Mouse (Mus musculus) thymus, postnatal 4 days (tissue): Measurements from ENCODE around the gene Psmb10.
A peak's percentile ranks its signal among the peaks of the same experiment; 100 is the strongest.

ENCODE experiments used
- DNase-seq: peaks from one replicate; pipeline ENCODE4 v3.0.0; 2021

Psmb10 gene

DNA sequence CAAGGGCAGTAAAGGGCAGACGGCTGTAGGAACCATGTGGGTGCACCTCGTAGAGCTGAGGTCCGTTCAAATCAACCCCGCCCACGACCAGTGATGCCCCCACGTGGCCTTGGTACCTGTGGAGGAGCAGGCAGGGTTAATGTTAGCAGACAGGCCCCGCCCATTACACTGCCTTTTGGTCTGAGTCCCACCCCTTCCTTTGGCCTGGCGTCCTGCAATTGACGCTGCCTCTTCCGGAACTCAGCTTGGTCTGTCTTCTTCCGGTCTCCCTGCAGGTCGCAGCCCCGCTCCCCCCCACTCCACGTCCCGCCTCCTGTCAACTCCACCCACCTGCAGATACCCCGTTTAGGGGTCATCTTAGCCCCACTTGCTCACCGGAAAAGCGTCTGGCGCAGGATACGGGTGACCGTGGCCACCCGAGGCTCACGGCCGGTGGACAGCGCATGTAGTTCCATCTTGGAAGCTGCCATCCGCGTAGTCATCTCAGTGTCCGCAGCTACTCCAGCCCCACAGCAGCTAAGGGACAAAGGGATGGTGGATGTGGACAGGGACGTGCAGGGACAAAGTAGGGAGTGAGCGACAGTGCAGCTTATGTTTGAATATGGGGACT, 1.3 kb downstream of the Psmb10 start:
- peak; percentile 76 for DNase-seq

DNA sequence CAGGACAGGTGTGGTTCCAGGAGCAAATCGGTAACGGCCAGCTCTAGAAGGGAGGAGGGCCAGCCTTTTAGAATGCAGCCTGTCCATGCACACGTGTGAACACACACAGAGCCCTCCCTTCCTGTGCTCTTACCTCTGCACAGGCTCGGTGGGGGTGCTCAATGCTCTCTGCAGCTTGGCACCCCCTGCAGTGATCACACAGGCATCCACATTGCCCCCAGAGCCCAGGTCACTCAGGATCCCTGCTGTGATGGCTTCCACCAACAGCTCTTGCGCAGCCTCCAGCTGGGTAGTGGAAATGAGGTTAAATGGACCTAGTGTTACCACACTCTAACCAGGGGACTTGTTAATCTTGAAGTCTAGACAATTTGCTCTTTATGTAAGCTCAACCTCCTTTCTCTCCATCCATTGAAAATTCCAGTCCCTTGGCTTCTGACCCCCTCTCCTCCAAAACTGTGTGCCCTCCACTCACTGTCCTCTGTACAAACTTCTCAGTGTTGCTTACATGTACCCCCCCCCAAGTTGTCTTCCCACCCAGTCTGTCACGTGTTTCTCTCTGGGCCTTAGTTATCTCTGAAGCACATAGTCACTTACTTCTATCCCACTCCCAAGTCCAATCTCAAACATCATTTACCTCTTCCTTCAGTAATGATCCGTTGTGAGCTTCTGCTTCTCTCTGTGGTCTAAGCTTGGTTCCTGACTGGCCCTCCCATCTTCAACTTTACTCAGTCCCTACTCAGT, 2.2 kb downstream of the Psmb10 start:
- no peak for DNase-seq

DNA sequence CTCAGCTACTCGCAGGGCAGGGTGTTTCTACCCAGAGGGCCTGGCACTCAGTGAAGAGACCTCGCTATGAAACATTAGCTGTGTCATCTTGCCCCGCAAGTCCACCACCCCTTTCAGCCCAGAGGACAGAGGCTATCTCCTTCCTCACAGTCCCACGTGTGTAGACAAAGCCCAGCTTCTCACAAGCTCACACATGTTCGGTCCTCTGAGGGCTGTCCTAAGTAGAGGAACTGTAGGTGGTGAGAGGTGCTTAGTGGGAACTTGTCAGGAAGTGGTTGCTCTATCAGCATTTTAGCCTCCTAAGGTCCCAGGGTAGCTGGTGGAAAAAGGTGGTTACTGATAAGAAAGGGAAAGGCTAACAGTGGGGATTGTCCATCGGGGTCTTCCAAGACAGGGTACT, 3.1 kb downstream of the Psmb10 start:
- no peak for DNase-seq

DNA sequence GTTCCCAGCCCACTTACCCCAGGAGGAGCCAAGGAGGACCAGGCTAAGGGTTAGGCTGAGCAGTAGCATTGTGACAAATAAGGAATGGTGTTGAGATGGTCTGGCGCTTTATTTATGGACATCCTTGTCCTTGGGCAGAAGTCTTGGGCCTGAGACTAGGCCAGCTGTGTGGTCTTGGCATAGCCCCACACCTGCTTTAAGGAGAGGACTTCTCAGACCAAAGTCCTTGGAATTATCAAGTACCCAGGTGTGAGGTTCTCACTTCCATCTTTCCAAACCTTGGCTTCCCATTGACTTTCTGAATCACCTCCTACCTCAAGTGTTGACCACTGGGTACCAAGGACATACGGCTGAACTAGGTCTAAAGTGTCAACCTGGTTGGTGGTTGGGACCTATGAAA, 4.5 kb downstream of the Psmb10 start, which contains the start of gene Ctrl:
Gene Ctrl (minus strand): TSS at position 101 of the 400 bp plus-strand sequence.
- DNase-seq: no peak

DNA sequence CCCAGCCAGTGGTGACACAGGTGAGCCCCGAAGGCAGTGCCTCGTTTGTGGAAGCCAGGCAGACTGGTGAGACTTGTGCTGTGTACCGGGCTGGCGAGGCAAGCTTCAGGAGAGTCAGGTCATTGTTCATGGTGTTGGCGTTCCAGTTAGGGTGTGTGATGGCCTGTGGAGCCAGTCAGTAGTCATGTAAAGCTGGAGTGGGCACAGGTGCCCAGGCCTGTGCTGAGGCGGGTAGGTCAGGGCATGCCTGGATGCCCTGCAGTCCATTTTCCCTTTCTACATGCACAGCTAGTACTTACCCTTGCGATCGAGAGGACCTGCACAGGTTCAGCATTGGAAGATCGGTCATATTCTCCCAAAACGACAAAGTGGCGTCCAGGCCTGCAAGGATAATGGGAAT, 5.7 kb downstream of the Psmb10 start:
- DNase-seq: no peak

DNA sequence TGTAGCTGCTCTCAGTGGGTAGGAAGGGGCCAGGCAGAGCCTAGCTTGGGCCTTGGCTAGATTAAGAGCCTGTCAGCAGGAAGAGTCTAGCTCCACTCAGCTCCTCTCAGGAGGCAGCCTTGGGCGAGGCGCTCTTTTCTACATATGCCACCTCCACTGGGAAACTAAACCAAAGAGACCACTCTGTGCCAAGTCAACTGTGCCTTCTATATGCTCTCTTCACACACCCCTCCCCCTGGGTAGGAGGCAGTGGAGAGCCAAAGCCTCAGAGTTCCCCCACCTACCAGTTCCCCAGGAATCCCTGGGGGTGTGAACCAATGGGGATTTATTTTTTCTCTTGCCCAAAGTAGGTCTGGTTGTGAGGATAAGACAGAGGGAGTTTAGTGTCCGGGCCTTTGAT, 7.0 kb downstream of the Psmb10 start:
- DNase-seq: no peak

DNA sequence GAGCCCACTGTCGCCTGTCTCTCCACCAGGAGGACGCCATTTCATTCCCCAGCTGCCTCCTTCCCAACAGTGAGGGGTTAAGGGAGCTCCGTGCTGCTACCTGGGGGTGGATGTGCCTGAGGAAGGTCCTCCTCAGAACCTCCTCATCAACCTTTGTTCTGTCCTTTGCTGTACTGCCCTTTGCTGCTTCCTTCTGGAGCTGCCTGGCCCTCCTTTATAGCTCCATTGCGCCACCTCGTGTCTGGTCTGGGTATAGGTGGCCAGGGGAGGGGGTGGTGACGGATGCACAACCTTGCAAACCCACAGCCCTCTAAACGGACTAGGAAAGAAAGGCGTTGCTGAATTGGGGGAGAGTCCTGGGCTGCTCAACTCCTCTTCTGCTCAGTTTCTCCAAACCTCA, 7.6 kb downstream of the Psmb10 start:
- DNase-seq: peak; percentile 97

DNA sequence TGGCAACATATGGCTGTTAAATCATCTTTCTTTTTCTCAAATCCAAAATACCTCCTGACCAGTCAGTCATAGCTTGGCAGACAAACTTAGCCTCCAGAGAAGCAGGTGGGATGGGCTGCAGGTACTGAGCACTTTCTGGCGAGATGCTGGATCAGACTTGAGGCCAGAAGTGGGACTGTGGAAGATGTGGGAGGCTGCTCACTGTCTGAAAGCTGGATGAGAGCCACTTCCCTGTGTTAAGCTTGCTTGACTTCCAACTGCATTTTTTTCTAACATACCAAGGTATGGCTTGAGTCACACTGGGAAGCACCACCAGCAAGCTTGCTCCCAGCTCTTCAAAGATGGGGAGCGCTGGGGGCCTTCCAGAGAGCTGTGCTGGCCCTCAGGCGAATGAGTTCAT, 13.1 kb downstream of the Psmb10 start:
- no peak for DNase-seq

DNA sequence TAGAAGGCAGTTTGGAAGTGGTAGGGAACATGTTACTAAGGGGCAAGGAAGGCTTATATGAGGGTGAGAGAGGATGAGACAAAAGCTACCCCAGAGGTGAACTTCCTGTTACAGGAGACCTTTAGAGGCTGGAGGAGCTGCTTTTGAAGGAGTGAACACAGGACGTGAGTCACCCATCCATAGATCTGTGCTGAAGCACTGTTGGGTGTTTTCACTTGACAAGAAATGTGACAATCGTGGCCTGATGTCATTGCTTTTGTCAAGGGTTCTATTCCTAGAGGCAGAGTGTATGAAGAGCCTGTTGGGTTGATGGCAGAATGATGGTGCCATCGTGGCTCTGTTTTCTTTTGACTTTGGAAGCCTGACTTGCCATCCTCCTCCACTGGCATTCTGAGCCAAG, 18.9 kb downstream of the Psmb10 start:
- no peak for DNase-seq

DNA sequence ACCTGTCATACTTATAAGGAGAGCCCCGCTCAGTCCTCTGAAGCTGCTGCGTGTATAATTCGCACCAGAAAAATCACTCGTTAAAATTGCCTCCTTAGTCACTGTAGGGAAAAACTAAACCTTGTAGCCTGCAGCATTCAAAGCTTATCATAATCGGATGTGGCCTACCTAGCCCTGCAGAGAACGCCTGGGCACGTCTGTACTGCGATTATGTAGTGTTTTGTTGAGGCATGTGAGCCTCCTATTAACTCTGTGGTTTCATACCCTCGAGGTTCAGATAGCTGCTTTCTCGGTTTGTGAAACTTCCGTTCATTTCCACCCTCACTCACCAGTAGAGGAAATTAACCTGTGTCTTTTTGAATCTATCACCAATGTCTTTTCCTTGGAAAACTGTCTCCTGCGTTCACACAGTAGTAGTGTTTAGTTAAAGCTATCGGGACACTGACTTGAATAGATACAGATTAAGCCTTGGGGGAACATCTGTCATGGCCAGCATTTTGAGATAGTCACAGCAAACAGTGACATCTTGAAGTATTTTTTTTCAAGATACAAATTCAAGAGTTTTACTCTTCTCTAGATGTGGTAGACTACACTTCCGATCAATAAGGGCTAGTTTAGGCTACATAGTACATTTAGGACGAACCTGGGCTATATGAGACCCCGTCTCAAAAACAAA, 37.2 kb downstream of the Psmb10 start:
- DNase-seq: no peak

DNA sequence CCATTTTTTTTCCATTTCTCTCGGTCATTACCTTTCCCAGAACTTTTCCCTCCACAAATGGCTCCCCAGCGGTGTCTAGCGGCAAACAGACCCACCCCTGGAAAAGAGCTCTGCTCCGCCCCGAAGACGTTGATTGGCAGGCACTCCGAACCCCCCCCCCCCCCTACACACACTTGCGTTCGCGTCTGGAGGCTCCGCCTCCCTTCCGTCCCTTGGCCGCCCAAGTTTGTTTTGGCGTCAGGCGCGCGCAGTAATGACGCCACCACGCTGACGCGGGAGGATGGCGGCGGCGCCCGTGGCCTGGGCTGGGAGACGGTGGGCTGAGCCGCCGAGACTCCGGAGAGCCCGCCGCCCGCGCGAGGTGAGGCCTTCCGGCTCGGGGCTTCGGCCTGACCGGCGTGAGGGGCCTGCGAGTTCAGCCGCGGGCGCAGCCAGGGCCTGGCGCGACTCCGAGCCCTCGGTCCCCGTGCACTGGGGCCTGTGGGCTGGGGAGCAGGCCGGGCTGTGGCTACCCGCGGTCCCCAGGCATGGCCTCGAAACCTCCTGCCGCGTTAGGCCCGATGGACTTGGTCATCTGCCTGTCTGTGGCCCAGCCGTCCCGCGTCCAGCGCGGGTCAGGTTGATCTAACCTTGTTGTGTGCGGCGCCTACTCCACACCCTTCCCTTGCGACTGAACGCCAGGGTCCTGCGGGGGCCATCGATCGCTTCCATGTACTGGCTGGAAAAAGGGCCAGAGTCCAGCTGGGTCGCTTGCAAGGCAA, 37.9 kb downstream of the Psmb10 start, which contains the start of gene Pskh1:
Gene Pskh1 (plus strand): TSS at position 262 of the 761 bp plus-strand sequence.
- peak; percentile 95 for DNase-seq

DNA sequence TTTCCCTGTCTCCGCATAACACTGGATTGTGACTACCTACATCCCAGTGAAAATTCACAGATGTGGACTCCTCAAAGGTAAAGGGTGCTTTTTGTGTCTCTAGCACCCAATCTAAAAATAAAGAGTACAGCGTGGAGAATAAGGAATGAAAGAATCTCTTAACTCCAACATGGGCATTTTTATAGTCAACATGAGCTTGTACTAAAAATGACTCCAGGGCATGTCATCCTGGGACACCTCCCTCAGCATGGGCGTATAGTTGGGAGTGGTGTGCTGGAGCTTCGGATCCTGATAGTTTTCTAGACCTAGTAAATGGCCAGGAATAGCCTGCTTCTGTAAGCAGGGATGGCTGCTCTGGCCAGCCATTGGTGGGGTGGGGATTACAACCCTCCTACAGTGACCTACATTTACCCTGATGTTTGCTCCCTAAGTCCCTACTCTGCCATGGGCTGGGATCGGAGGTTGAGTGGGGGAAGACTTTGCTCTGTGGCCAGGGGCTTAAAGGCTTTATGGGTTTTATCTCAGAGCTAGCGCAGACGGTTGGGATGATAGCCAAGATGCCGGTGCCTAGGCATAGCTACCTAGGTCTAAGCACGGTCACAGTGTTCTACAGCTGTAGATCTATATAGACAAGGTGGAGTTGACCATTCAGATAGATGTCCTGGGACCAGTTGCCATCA, 40.3 kb downstream of the Psmb10 start:
- DNase-seq: no peak

DNA sequence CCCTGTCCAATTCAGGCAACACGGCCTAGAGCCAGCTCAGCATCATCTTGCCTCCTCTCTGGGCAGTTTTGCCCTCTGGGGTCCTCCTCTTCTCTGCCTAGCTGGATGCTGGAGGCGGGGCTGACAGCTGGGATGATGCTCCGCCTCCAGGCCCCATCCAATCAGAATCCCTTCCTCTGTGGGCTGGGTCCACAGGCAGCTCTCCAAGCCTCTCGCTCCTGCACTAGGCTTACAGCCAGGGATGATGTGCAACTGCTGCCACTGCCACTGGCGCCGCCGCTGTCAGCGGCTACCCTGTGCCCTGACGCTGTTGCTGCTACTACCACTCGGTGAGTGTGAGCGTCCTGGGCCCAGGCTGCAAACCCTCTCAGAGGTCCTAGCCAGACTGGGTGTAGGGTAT, 44.9 kb downstream of the Psmb10 start, which contains the start of gene Nrn1l:
Gene Nrn1l (plus strand): TSS at position 229 of the 400 bp plus-strand sequence.
- DNase-seq: peak; percentile 50

DNA sequence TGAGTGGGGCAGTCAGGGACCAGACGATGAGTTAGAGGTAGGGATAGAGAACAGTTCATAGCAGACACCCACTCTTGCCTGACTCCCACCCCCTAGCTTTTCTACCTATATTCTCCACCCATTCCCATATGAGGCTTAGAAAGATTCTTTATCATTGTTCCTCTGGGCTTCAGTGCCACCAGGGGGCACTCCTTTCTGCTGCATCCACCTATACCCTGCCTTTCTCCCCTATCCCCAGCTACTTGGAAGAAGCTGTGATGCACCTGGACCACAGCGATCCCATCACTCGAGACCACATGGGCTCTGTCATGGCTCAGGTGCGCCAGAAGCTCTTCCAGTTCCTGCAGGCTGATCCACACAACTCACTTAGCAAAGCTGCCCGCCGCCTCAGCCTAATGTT, 45.8 kb downstream of the Psmb10 start:
- peak; percentile 70 for DNase-seq

DNA sequence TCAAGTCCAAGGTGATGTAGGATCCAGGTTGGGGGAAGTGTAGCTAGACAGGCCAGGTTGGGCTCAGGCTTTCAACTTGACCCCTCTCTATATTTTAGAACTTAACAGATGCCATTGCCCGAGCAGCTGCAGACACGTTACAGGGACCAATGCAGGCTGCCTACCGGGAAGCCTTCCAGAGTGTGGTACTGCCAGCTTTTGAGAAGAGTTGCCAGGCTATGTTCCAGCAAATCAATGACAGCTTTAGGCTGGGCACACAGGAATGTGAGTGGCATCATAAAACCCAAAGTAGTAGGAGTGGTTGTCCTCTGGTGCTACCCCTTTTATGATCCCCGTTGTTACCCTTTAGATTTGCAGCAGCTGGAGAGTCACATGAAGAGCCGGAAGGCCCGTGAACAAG, 47.4 kb downstream of the Psmb10 start:
- no peak for DNase-seq

DNA sequence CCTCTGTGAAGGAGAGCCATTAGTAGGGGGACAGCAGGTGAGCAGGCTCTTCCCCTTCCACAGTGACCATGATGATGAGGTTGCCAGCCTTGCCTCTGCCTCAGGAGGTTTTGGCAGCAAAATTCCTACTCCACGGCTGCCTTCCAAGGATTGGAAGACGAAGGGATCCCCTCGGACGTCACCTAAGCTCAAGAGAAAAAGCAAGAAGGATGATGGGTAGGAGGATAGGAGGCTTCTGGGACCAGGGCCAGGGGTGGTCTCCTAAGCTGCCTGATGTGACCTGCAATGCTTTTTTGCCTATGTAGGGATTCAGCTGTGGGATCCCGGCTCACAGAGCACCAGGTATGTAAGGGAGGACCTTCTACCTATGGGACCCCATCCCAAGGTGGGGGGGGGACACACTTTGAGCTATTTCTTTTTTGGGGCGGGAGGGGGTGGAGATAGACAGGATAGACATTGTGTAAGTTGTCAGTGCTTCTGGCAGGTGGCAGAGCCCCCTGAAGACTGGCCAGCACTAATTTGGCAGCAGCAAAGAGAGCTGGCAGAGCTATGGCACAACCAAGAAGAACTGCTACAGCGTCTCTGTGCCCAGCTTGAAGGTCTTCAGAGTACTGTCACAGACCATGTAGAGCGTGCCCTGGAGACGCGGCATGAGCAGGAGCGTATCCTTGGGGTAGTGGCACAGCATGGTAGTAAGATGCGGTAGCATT, 48.3 kb downstream of the Psmb10 start:
- no peak for DNase-seq
